26 mouse cellular contexts compared by ENCODE assay signal in the genomic region with DNA sequence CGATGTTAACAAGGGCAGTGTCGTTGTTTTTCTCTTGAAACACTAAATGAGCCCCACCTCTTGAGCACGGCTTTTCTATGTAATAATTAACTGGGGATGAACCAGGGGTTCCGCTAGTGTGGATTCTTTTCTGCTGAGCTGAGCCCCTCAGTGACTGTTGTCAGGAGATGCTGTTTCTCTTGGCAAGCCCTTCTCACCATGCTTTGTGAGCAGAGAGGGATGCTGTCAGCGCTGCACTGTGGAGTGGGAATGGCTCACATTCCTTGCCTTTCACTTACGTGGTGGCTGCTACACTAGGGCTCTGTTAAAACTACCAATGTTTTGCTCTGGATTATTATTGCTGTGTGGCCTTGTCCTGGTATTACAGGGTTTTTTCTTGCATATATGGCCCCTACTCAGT. TPM values are rescaled to one million over a fixed set of nuclear protein-coding genes. Genes with fewer than 3 reads are reported as not detected.
DNase-seq lines count a peak whose midpoint lies in the region; ATAC-seq and TF ChIP-seq lines count a peak whose summit lies in the region.
"Had no signal": no experiment of that assay in that cellular context is flagged by ENCODE, and none has a peak within 500 bp of the region (broad histone marks: within the 10 kb centered on the region; RNA-seq: fewer than 3 reads in every experiment).

No protein-coding gene starts in this region.

- H3K9me3 ChIP-seq in forebrain, postnatal 0 days (ENCODE audit: low read length) = no peaks in the 10 kb centered on the region
- H3K9me3 ChIP-seq in forebrain, embryonic 10.5 days = no peaks in the 10 kb centered on the region
- H3K9me3 ChIP-seq in hindbrain, postnatal 0 days (ENCODE audit: low read length) = no peaks in the 10 kb centered on the region
- no peaks in the 10 kb centered on the region for H3K9me3 ChIP-seq in hindbrain, embryonic 10.5 days
- no peaks in the 10 kb centered on the region for H3K9me3 ChIP-seq in midbrain, embryonic 15.5 days
- no peaks in the 10 kb centered on the region for H3K9me3 ChIP-seq in midbrain, embryonic 10.5 days (replicated peaks)
- H3K9me3 ChIP-seq: forebrain, embryonic 12.5 days; G1E; intestine, embryonic 15.5 days; limb, embryonic 12.5 days; liver, embryonic 12.5 days; neural tube, embryonic 15.5 days had no signal

- H3K27me3 ChIP-seq in forebrain, postnatal 0 days (ENCODE audit: insufficient read depth, low read length) = no peaks in the 10 kb centered on the region
- H3K27me3 ChIP-seq in forebrain, embryonic 10.5 days (ENCODE audit: poor library complexity, severe bottlenecking) = peaks cover 8% of the 10 kb centered on the region
- no peaks in the 10 kb centered on the region for H3K27me3 ChIP-seq in hindbrain, postnatal 0 days (ENCODE audit: insufficient read depth, low read length)
- H3K27me3 ChIP-seq in hindbrain, embryonic 10.5 days (ENCODE audit: insufficient read depth, poor library complexity, severe bottlenecking) = no peaks in the 10 kb centered on the region
- H3K27me3 ChIP-seq in midbrain, embryonic 15.5 days (replicated peaks) = no peaks in the 10 kb centered on the region
- H3K27me3 ChIP-seq in midbrain, embryonic 10.5 days (ENCODE audit: low read depth, poor library complexity, severe bottlenecking) = no peaks in the 10 kb centered on the region
- H3K27me3 ChIP-seq: intestine, embryonic 15.5 days; limb, embryonic 12.5 days; liver, embryonic 12.5 days; neural tube, embryonic 15.5 days had no signal

- no peak overlapping the region for H3K9ac ChIP-seq in forebrain, postnatal 0 days
- no peak overlapping the region for H3K9ac ChIP-seq in hindbrain, postnatal 0 days (replicated peaks; ENCODE audit: low read length)
- no peak overlapping the region for H3K9ac ChIP-seq in midbrain, embryonic 15.5 days
- H3K9ac ChIP-seq: forebrain, embryonic 12.5 days; intestine, embryonic 15.5 days; limb, embryonic 12.5 days; liver, embryonic 12.5 days; neural tube, embryonic 15.5 days had no signal

- peak; percentile 78 for ATAC-seq in forebrain, postnatal 0 days
- ATAC-seq in hindbrain, postnatal 0 days = peak; percentile 58; the same call in 1 of the 2 replicates
- ATAC-seq in midbrain, embryonic 15.5 days (replicated peaks) = 0 out of 2 replicates have a peak, but pooled peaks have one; percentile 20
- ATAC-seq: intestine, embryonic 15.5 days; liver, embryonic 12.5 days had no signal

- no peak overlapping the region for H3K4me3 ChIP-seq in forebrain, postnatal 0 days (ENCODE audit: low read depth, low read length)
- no peak overlapping the region for H3K4me3 ChIP-seq in forebrain, embryonic 10.5 days
- H3K4me3 ChIP-seq in hindbrain, postnatal 0 days (ENCODE audit: low read length) = no peak overlapping the region
- no peak overlapping the region for H3K4me3 ChIP-seq in hindbrain, embryonic 10.5 days
- no peak overlapping the region for H3K4me3 ChIP-seq in midbrain, embryonic 15.5 days
- H3K4me3 ChIP-seq in midbrain, embryonic 10.5 days = no peak overlapping the region
- H3K4me3 ChIP-seq: forebrain, embryonic 12.5 days; intestine, embryonic 15.5 days; limb, embryonic 12.5 days; liver, embryonic 12.5 days; neural tube, embryonic 15.5 days had no signal

- peak; percentile 38 for DNase-seq in forebrain, postnatal 0 days
- no peak for DNase-seq in forebrain, embryonic 10.5 days (ENCODE audit: extremely low spot score, low spot score)
- peak; percentile 40 for DNase-seq in hindbrain, postnatal 0 days (ENCODE audit: low spot score)
- DNase-seq in hindbrain, embryonic 10.5 days (ENCODE audit: low spot score) = no peak
- no peak for DNase-seq in midbrain, embryonic 10.5 days (ENCODE audit: low spot score)
- DNase-seq in embryo, embryonic 11 days = no peak
- DNase-seq: adrenal gland, postnatal 25 days; cerebellum, adult 2 months; cerebellum, postnatal 36 days; gastrocnemius, postnatal 36 days; lung, adult 2 months; lung, postnatal 4 days; right cerebral cortex, postnatal 14 days; spleen, adult 18-20 months; thymus, postnatal 36 days had no signal

- 29% methylated on average over 6 of the region's 6 CpGs for WGBS in forebrain, postnatal 0 days
- WGBS in forebrain, embryonic 10.5 days = 84% methylated on average over 6 of the region's 6 CpGs
- 30% methylated on average over 6 of the region's 6 CpGs for WGBS in hindbrain, postnatal 0 days
- 69% methylated on average over 6 of the region's 6 CpGs for WGBS in hindbrain, embryonic 10.5 days
- 63% methylated on average over 6 of the region's 6 CpGs for WGBS in midbrain, embryonic 15.5 days
- WGBS in midbrain, embryonic 10.5 days = 82% methylated on average over 6 of the region's 6 CpGs

- H3K4me1 ChIP-seq in forebrain, postnatal 0 days (ENCODE audit: insufficient read depth) = no peaks in the 10 kb centered on the region; the same call in 1 of the 2 replicates
- peaks cover 9% of the 10 kb centered on the region; the same call in 1 of the 2 replicates for H3K4me1 ChIP-seq in forebrain, embryonic 10.5 days
- H3K4me1 ChIP-seq in hindbrain, postnatal 0 days (ENCODE audit: insufficient read depth, low read length) = 0 out of 2 replicates have a peak, but pooled peaks cover 6% of the 10 kb centered on the region
- H3K4me1 ChIP-seq in hindbrain, embryonic 10.5 days (replicated peaks) = peaks cover 9% of the 10 kb centered on the region
- peaks cover 2% of the 10 kb centered on the region; the same call in 1 of the 2 replicates for H3K4me1 ChIP-seq in midbrain, embryonic 15.5 days
- H3K4me1 ChIP-seq in midbrain, embryonic 10.5 days = peaks cover 6% of the 10 kb centered on the region; the same call in 1 of the 2 replicates
- H3K4me1 ChIP-seq: intestine, embryonic 15.5 days; limb, embryonic 12.5 days; liver, embryonic 12.5 days had no signal

- TF ChIP-seq CTCF in forebrain, postnatal 0 days (IDR thresholded peaks at IDR 0.05; ENCODE audit: low read depth) = no peak
- TF ChIP-seq CTCF in hindbrain, postnatal 0 days (IDR thresholded peaks at IDR 0.05; ENCODE audit: low read depth) = no peak

- no peak overlapping the region for H3K27ac ChIP-seq in forebrain, postnatal 0 days (ENCODE audit: low read depth, low read length)
- no peak overlapping the region for H3K27ac ChIP-seq in forebrain, embryonic 10.5 days
- no peak overlapping the region for H3K27ac ChIP-seq in hindbrain, postnatal 0 days
- no peak overlapping the region for H3K27ac ChIP-seq in hindbrain, embryonic 10.5 days
- H3K27ac ChIP-seq in midbrain, embryonic 15.5 days = peak overlapping the region; percentile 9; the same call in 1 of the 2 replicates
- no peak overlapping the region for H3K27ac ChIP-seq in midbrain, embryonic 10.5 days (replicated peaks)
- H3K27ac ChIP-seq: forebrain, embryonic 12.5 days; intestine, embryonic 15.5 days; limb, embryonic 12.5 days; liver, embryonic 12.5 days; neural tube, embryonic 15.5 days had no signal

- H3K36me3 ChIP-seq in forebrain, postnatal 0 days (ENCODE audit: insufficient read depth) = peaks cover 6% of the 10 kb centered on the region
- peaks cover 18% of the 10 kb centered on the region for H3K36me3 ChIP-seq in forebrain, embryonic 10.5 days (replicated peaks)
- H3K36me3 ChIP-seq in hindbrain, postnatal 0 days (ENCODE audit: insufficient read depth, low read length) = no peaks in the 10 kb centered on the region
- peaks cover 19% of the 10 kb centered on the region for H3K36me3 ChIP-seq in hindbrain, embryonic 10.5 days
- H3K36me3 ChIP-seq in midbrain, embryonic 15.5 days (replicated peaks) = no peaks in the 10 kb centered on the region
- H3K36me3 ChIP-seq in midbrain, embryonic 10.5 days = peaks cover 16% of the 10 kb centered on the region
- H3K36me3 ChIP-seq: forebrain, embryonic 12.5 days; neural tube, embryonic 15.5 days had no signal

- no peak overlapping the region for H3K4me2 ChIP-seq in forebrain, postnatal 0 days (ENCODE audit: low read depth)
- H3K4me2 ChIP-seq in hindbrain, postnatal 0 days (ENCODE audit: low read depth, low read length) = no peak overlapping the region
- no peak overlapping the region for H3K4me2 ChIP-seq in midbrain, embryonic 15.5 days
- H3K4me2 ChIP-seq: forebrain, embryonic 12.5 days; heart, embryonic 11.5 days; intestine, embryonic 15.5 days; limb, embryonic 12.5 days; liver, embryonic 12.5 days; neural tube, embryonic 15.5 days had no signal

RNA-seq across cellular contexts. Expression of a gene that starts 15.7 kb away (rescaled TPM):
- 10.3 and 10.8 TPM in 2 replicates for total RNA-seq in forebrain, postnatal 0 days (2014; rRNA removed)
- 11.7 and 15.9 TPM in 2 replicates for polyA plus RNA-seq in forebrain, postnatal 0 days (2015; fragmentation: Nextera tagmentation; extraction: Ambion mirVana)
- 16.2 and 17.8 TPM in 2 replicates for polyA plus RNA-seq in forebrain, embryonic 10.5 days (2016; fragmentation: Nextera tagmentation; extraction: Ambion mirVana)
- 4.1 and 5.6 TPM in 2 replicates for total RNA-seq in hindbrain, postnatal 0 days (2014; rRNA removed)
- polyA plus RNA-seq in hindbrain, postnatal 0 days (2015; fragmentation: Nextera tagmentation; extraction: Ambion mirVana) = 9.3 and 9.9 TPM in 2 replicates
- polyA plus RNA-seq in hindbrain, embryonic 10.5 days (2016; fragmentation: Nextera tagmentation; extraction: Ambion mirVana) = 14.0 and 16.8 TPM in 2 replicates
- 8.7 and 9.1 TPM in 2 replicates for polyA plus RNA-seq in midbrain, embryonic 15.5 days (2015; fragmentation: Nextera tagmentation; extraction: Ambion mirVana)
- polyA plus RNA-seq in midbrain, embryonic 10.5 days (2016; fragmentation: Nextera tagmentation; extraction: Ambion mirVana) = 15.9 and 16.8 TPM in 2 replicates

RNA-seq across cellular contexts. Expression of a gene that starts 38.7 kb away (rescaled TPM):
- not detected in 2 replicates for total RNA-seq in forebrain, postnatal 0 days (2014; rRNA removed)
- not detected in 2 replicates for polyA plus RNA-seq in forebrain, postnatal 0 days (2015; fragmentation: Nextera tagmentation; extraction: Ambion mirVana)
- not detected in 2 replicates for polyA plus RNA-seq in forebrain, embryonic 10.5 days (2016; fragmentation: Nextera tagmentation; extraction: Ambion mirVana)
- total RNA-seq in hindbrain, postnatal 0 days (2014; rRNA removed) = not detected in 2 replicates
- polyA plus RNA-seq in hindbrain, postnatal 0 days (2015; fragmentation: Nextera tagmentation; extraction: Ambion mirVana) = not detected in 2 replicates
- not detected in 2 replicates for polyA plus RNA-seq in hindbrain, embryonic 10.5 days (2016; fragmentation: Nextera tagmentation; extraction: Ambion mirVana)
- polyA plus RNA-seq in midbrain, embryonic 15.5 days (2015; fragmentation: Nextera tagmentation; extraction: Ambion mirVana) = not detected in 2 replicates
- not detected in 2 replicates for polyA plus RNA-seq in midbrain, embryonic 10.5 days (2016; fragmentation: Nextera tagmentation; extraction: Ambion mirVana)
- total RNA-seq: adrenal gland, postnatal 25 days; gastrocnemius, postnatal 36 days; hematopoietic stem cell, adult 5-6 weeks; layer of hippocampus, postnatal 14 days had no signal
- polyA plus RNA-seq: cerebellum, adult 2 months; G1E; heart, embryonic 11.5 days; intestine, embryonic 15.5 days; limb, embryonic 12.5 days; liver, embryonic 12.5 days; lung, adult 2 months; neural tube, embryonic 15.5 days; stomach, embryonic 14.5 days had no signal

Comparison
In these comparisons a context has a peak if more than half of its experiments do, and no peak if none do; other contexts are left out.
1. DNase-seq: peak in forebrain, postnatal 0 days (single experiment) and hindbrain, postnatal 0 days (single experiment); none in forebrain, embryonic 10.5 days (single experiment), hindbrain, embryonic 10.5 days (single experiment), midbrain, embryonic 10.5 days (single experiment) and embryo, embryonic 11 days (single experiment).
2. ATAC-seq: peak in every context shown above with its lines; median percentile 78 in forebrain, postnatal 0 days; 58 in hindbrain, postnatal 0 days; 20 in midbrain, embryonic 15.5 days.